Mouse (Mus musculus): Measurements from ENCODE around the gene Fastkd1.

DNA sequence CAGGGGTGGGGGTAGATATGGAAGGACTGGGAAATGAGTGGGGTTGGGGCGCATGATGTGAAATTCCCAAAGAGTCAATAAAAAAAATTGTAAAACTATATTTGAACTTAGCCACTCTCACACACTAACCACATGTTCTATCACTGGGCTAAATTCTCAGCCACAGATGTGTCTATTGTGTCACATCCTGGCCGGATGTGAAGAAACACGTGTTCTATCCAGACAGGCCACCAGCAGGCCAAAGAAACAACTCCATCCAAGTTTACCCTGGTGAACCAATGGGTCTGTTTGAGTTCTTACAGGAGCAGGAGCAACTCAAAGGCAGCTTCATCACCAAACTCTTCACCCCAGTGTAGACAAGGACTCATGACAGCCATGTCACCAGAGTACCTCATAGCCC is 3.2 kb upstream of the Fastkd1 start:
- TF ChIP-seq CTCF (IDR thresholded peaks at IDR 0.05; ENCODE audit: borderline replicate concordance, extremely low read depth, insufficient read depth, insufficient read length) (no peak), POLR2A (IDR thresholded peaks at IDR 0.05; ENCODE audit: borderline replicate concordance, extremely low read depth, insufficient read depth, insufficient read length, poor library complexity, severe bottlenecking) (no peak)
